In genomic region chr16:91534477-91534876, GRCm38 (mm10) we compare ENCODE assay signal across 9 mouse cellular contexts. TPM values are rescaled to one million over a fixed set of nuclear protein-coding genes. Genes with fewer than 3 reads are reported as not detected.
A peak's percentile ranks its signal among the peaks of the same experiment; 100 is the strongest.
DNase-seq lines count a peak whose midpoint lies in the region; ATAC-seq lines count a peak whose summit lies in the region.
"Had no signal": no experiment of that assay in that cellular context is flagged by ENCODE, and none has a peak within 500 bp of the region (broad histone marks: within the 10 kb centered on the region; RNA-seq: fewer than 3 reads in every experiment).

No protein-coding gene starts in this region.

- H3K36me3 ChIP-seq in limb, embryonic 13.5 days = no peaks in the 10 kb centered on the region
- H3K36me3 ChIP-seq: embryonic facial prominence, embryonic 13.5 days had no signal

- no peak overlapping the region for H3K4me3 ChIP-seq in limb, embryonic 13.5 days
- H3K4me3 ChIP-seq: embryonic facial prominence, embryonic 13.5 days had no signal

- no peak overlapping the region for H3K4me2 ChIP-seq in limb, embryonic 13.5 days (replicated peaks)
- H3K4me2 ChIP-seq: embryonic facial prominence, embryonic 13.5 days had no signal

- peaks cover 31% of the 10 kb centered on the region for H3K4me1 ChIP-seq in limb, embryonic 13.5 days

- peak; percentile 61 for ATAC-seq in common myeloid progenitor, adult 5-6 weeks (replicated peaks; ENCODE audit: low read depth, poor library complexity, severe bottlenecking)
- ATAC-seq in limb, embryonic 13.5 days (ENCODE audit: low FRiP score, low read depth) = peak; percentile 66; the same call in 1 of the 2 replicates

- intact Hi-C loops in heart, postnatal 14 days (cut with DNase I) = no loop called here

- 51% methylated on average over 13 of the region's 13 CpGs for WGBS in limb, embryonic 13.5 days

- peaks cover 8% of the 10 kb centered on the region; the same call in 1 of the 2 replicates for H3K27me3 ChIP-seq in limb, embryonic 13.5 days
- H3K27me3 ChIP-seq: embryonic facial prominence, embryonic 13.5 days had no signal

- DNase-seq in heart, postnatal 14 days = peak; percentile 63 to 64
- no peak for DNase-seq in heart, postnatal 4 days
- DNase-seq in thymus, postnatal 0 days (ENCODE audit: low spot score) = peak; percentile 92
- DNase-seq in thymus, adult 18-20 months = no peak
- DNase-seq in skeletal muscle tissue, adult 2 months (ENCODE audit: low read depth, low spot score) = peak; percentile 95
- DNase-seq in layer of hippocampus, postnatal 36 days = no peak

- H3K9me3 ChIP-seq in limb, embryonic 13.5 days = no peaks in the 10 kb centered on the region
- H3K9me3 ChIP-seq: embryonic facial prominence, embryonic 13.5 days had no signal

- no peak overlapping the region for H3K9ac ChIP-seq in limb, embryonic 13.5 days
- H3K9ac ChIP-seq: embryonic facial prominence, embryonic 13.5 days had no signal

- no peak overlapping the region for H3K27ac ChIP-seq in limb, embryonic 13.5 days
- H3K27ac ChIP-seq: embryonic facial prominence, embryonic 13.5 days had no signal

RNA-seq across cellular contexts. Expression of gene Ifngr2, which starts 12.4 kb away (rescaled TPM):
- 100 to 1,000 TPM; 125 to 142 TPM for total RNA-seq in heart, postnatal 14 days (2021)
- total RNA-seq in heart, postnatal 4 days (2021) = 10 to 100 TPM; 87.1 to 89.9 TPM
- polyA plus RNA-seq in thymus, postnatal 0 days (2015; fragmentation: Nextera tagmentation; extraction: Ambion mirVana) = 38.1 and 41.6 TPM in 2 replicates
- 6.1 and 6.7 TPM in 2 replicates for total RNA-seq in common myeloid progenitor, adult 5-6 weeks (2017)
- 48.1 and 49.6 TPM in 2 replicates for polyA plus RNA-seq in limb, embryonic 13.5 days (2015; fragmentation: Nextera tagmentation; extraction: Ambion mirVana)
- 10 to 100 TPM; 52.4 to 57.2 TPM for total RNA-seq in layer of hippocampus, postnatal 36 days (2021)

RNA-seq across cellular contexts. Expression of gene Ifnar1, which starts 49.4 kb away (rescaled TPM):
- 10 to 100 TPM; 36.6 to 42.0 TPM for total RNA-seq in heart, postnatal 14 days (2021)
- 10 to 100 TPM; 50.3 to 56.0 TPM for total RNA-seq in heart, postnatal 4 days (2021)
- polyA plus RNA-seq in thymus, postnatal 0 days (2015; fragmentation: Nextera tagmentation; extraction: Ambion mirVana) = 30.2 and 40.9 TPM in 2 replicates
- total RNA-seq in common myeloid progenitor, adult 5-6 weeks (2017) = 34.6 and 43.3 TPM in 2 replicates
- polyA plus RNA-seq in limb, embryonic 13.5 days (2015; fragmentation: Nextera tagmentation; extraction: Ambion mirVana) = 63.5 and 67.1 TPM in 2 replicates
- total RNA-seq in layer of hippocampus, postnatal 36 days (2021) = 10 to 100 TPM; 45.9 to 51.7 TPM

Comparison
In these comparisons a context has a peak if more than half of its experiments do, and no peak if none do; other contexts are left out.
1. DNase-seq: peak in heart, postnatal 14 days (2 of 2), thymus, postnatal 0 days (single experiment) and skeletal muscle tissue, adult 2 months (single experiment); none in heart, postnatal 4 days (single experiment), thymus, adult 18-20 months (0 of 2) and layer of hippocampus, postnatal 36 days (0 of 2).